Mouse (Mus musculus) G1E (cell line): ENCODE measurements around the gene Naa80.

Experiments
- CTCF ChIP-seq: IDR thresholded peaks from 2 replicates; pipeline ENCODE4 v1.5.1; 2012; ENCODE audit warnings: low read depth, low read length, inconsistent platforms, mixed read lengths
- TAL1 ChIP-seq: conservative IDR thresholded peaks from 2 replicates; pipeline ENCODE4 v1.6.1; 2012; ENCODE audit warnings: low read depth, low read length, inconsistent platforms, mixed read lengths

- TF ChIP-seq CTCF (no peak), TAL1 (peak; percentile 84)
These were observed 8.5 kb downstream of the Naa80 start, which contains the start of gene Ifrd2 for GRCm38 (mm10) chr9:107586974-107587832.
